Mouse (Mus musculus): Measurements from ENCODE around the gene Zfp319. TPM values are rescaled to one million over a fixed set of nuclear protein-coding genes. Genes with fewer than 3 reads are reported as not detected.

Gene Zfp319
- polyA plus RNA-seq, 2 experiments = 0.81 to 0.83 TPM

GRCm38 (mm10) chr8:95310342-95310970 is 21.3 kb downstream of the Zfp319 start, which contains the start of gene Tepp:
Gene Tepp, plus strand, starts transcription at chr8:95310566.
- TF ChIP-seq EP300 (IDR thresholded peaks at IDR 0.05; ENCODE audit: low read depth) = no peak
- TF ChIP-seq CTCF (IDR thresholded peaks at IDR 0.05; ENCODE audit: low read depth) = no peak
- Histone ChIP-seq H3K4me3 (ENCODE audit: insufficient read depth in 1 of 2, low read depth in 2 of 2, low read length in 2 of 2) (no peak within 1 kb of the TSS), H3K27me3 (ENCODE audit: control insufficient read depth, insufficient read depth, low read length) (no peaks in the 10 kb centered on the region), H3K4me1 (replicated peaks; ENCODE audit: control insufficient read depth in 2 of 2, insufficient read depth in 2 of 2, low read length in 1 of 2) (no peaks in the 10 kb centered on the region), H3K4me2 (ENCODE audit: low read depth) (no peak within 1 kb of the TSS), H3K9ac (replicated peaks) (no peak within 1 kb of the TSS), H3K36me3 (replicated peaks; ENCODE audit: control insufficient read depth, insufficient read depth, low read depth) (no peaks in the 10 kb centered on the region), H3K9me3 (ENCODE audit: control insufficient read depth, low read length) (no peaks in the 10 kb centered on the region), H3K27ac (no peak within 1 kb of the TSS)
- WGBS (ENCODE audit: insufficient replicate concordance) = 31% methylated on average over 6 of the region's 6 CpGs
- ATAC-seq (ENCODE audit: insufficient read depth) (no peak), DNase-seq (ENCODE audit: low read depth in 3 of 3, low spot score in 3 of 3) (no peak)

GRCm38 (mm10) chr8:95306431-95306830 is 25.3 kb downstream of the Zfp319 start, which contains the start of gene Cngb1:
Gene Cngb1, minus strand, starts transcription at chr8:95306585.
- H3K9me3 ChIP-seq (ENCODE audit: control insufficient read depth, low read length) = no peaks in the 10 kb centered on the region
- no peak within 1 kb of the TSS for H3K4me3 ChIP-seq (ENCODE audit: insufficient read depth in 1 of 2, low read depth in 2 of 2, low read length in 2 of 2)
- no peak for ATAC-seq (ENCODE audit: insufficient read depth)
- no peak for DNase-seq (ENCODE audit: low read depth in 3 of 3, low spot score in 3 of 3)
- H3K36me3 ChIP-seq (replicated peaks; ENCODE audit: control insufficient read depth, insufficient read depth, low read depth) = no peaks in the 10 kb centered on the region
- no peak for TF ChIP-seq EP300 (IDR thresholded peaks at IDR 0.05; ENCODE audit: low read depth)
- TF ChIP-seq CTCF (IDR thresholded peaks at IDR 0.05; ENCODE audit: low read depth) = no peak
- H3K4me2 ChIP-seq (ENCODE audit: low read depth) = no peak within 1 kb of the TSS
- WGBS (ENCODE audit: insufficient replicate concordance) = 31% methylated on average over 6 of the region's 6 CpGs
- no peak within 1 kb of the TSS for H3K9ac ChIP-seq (replicated peaks)
- no peak within 1 kb of the TSS for H3K27ac ChIP-seq
- no peaks in the 10 kb centered on the region for H3K27me3 ChIP-seq (ENCODE audit: control insufficient read depth, insufficient read depth, low read length)
- no peaks in the 10 kb centered on the region for H3K4me1 ChIP-seq (replicated peaks; ENCODE audit: control insufficient read depth in 2 of 2, insufficient read depth in 2 of 2, low read length in 1 of 2)

GRCm38 (mm10) chr8:95305526-95305925 is 26.2 kb downstream of the Zfp319 start:
- ATAC-seq (ENCODE audit: insufficient read depth) (no peak), DNase-seq (ENCODE audit: low read depth in 3 of 3, low spot score in 3 of 3) (no peak)

GRCm38 (mm10) chr8:95302410-95302809 is 29.3 kb downstream of the Zfp319 start:
- H3K27ac ChIP-seq = no peak overlapping the region
- H3K4me2 ChIP-seq (ENCODE audit: low read depth) = no peak overlapping the region
- no peaks in the 10 kb centered on the region for H3K36me3 ChIP-seq (replicated peaks; ENCODE audit: control insufficient read depth, insufficient read depth, low read depth)
- no peak for ATAC-seq (ENCODE audit: insufficient read depth)
- no peak overlapping the region for H3K4me3 ChIP-seq (ENCODE audit: insufficient read depth in 1 of 2, low read depth in 2 of 2, low read length in 2 of 2)
- no peak overlapping the region for H3K9ac ChIP-seq (replicated peaks)
- H3K9me3 ChIP-seq (ENCODE audit: control insufficient read depth, low read length) = no peaks in the 10 kb centered on the region
- H3K4me1 ChIP-seq (replicated peaks; ENCODE audit: control insufficient read depth in 2 of 2, insufficient read depth in 2 of 2, low read length in 1 of 2) = no peaks in the 10 kb centered on the region
- peak in 1 of 3 experiments; percentile 4 for DNase-seq (ENCODE audit: low read depth in 3 of 3, low spot score in 3 of 3)
- TF ChIP-seq CTCF (IDR thresholded peaks at IDR 0.05; ENCODE audit: low read depth) = peak; percentile 64
- TF ChIP-seq EP300 (IDR thresholded peaks at IDR 0.05; ENCODE audit: low read depth) = no peak
- WGBS (ENCODE audit: insufficient replicate concordance) = 16% methylated on average over 5 of the region's 5 CpGs
- H3K27me3 ChIP-seq (ENCODE audit: control insufficient read depth, insufficient read depth, low read length) = no peaks in the 10 kb centered on the region

More at GRCm38 (mm10) chr8:95305526-95305925, 26.2 kb downstream of the Zfp319 start:
- no peaks in the 10 kb centered on the region for H3K36me3 ChIP-seq (replicated peaks; ENCODE audit: control insufficient read depth, insufficient read depth, low read depth)
- no peaks in the 10 kb centered on the region for H3K9me3 ChIP-seq (ENCODE audit: control insufficient read depth, low read length)
- no peaks in the 10 kb centered on the region for H3K4me1 ChIP-seq (replicated peaks; ENCODE audit: control insufficient read depth in 2 of 2, insufficient read depth in 2 of 2, low read length in 1 of 2)
- no peak overlapping the region for H3K4me2 ChIP-seq (ENCODE audit: low read depth)
- 56% methylated on average over 4 of the region's 4 CpGs for WGBS (ENCODE audit: insufficient replicate concordance)
- no peaks in the 10 kb centered on the region for H3K27me3 ChIP-seq (ENCODE audit: control insufficient read depth, insufficient read depth, low read length)
- no peak overlapping the region for H3K9ac ChIP-seq (replicated peaks)
- TF ChIP-seq CTCF (IDR thresholded peaks at IDR 0.05; ENCODE audit: low read depth) (no peak), EP300 (IDR thresholded peaks at IDR 0.05; ENCODE audit: low read depth) (no peak)
- H3K27ac ChIP-seq = no peak overlapping the region
- no peak overlapping the region for H3K4me3 ChIP-seq (ENCODE audit: insufficient read depth in 1 of 2, low read depth in 2 of 2, low read length in 2 of 2)

- ATAC-seq (ENCODE audit: insufficient read depth) = no peak
- no peak overlapping the region for H3K9ac ChIP-seq (replicated peaks)
Observed at GRCm38 (mm10) chr8:95293891-95294290, 37.9 kb downstream of the Zfp319 start.

More at GRCm38 (mm10) chr8:95293891-95294290, 37.9 kb downstream of the Zfp319 start:
- no peaks in the 10 kb centered on the region for H3K36me3 ChIP-seq (replicated peaks; ENCODE audit: control insufficient read depth, insufficient read depth, low read depth)
- 70% methylated on average over 7 of the region's 7 CpGs for WGBS (ENCODE audit: insufficient replicate concordance)
- TF ChIP-seq EP300 (IDR thresholded peaks at IDR 0.05; ENCODE audit: low read depth) (no peak), CTCF (IDR thresholded peaks at IDR 0.05; ENCODE audit: low read depth) (no peak)
- no peak for DNase-seq (ENCODE audit: low read depth in 3 of 3, low spot score in 3 of 3)
- H3K4me3 ChIP-seq (ENCODE audit: insufficient read depth in 1 of 2, low read depth in 2 of 2, low read length in 2 of 2) = no peak overlapping the region
- H3K4me2 ChIP-seq (ENCODE audit: low read depth) = no peak overlapping the region
- no peaks in the 10 kb centered on the region for H3K9me3 ChIP-seq (ENCODE audit: control insufficient read depth, low read length)
- H3K4me1 ChIP-seq (replicated peaks; ENCODE audit: control insufficient read depth in 2 of 2, insufficient read depth in 2 of 2, low read length in 1 of 2) = 0 out of 4 replicates have a peak, but pooled peaks cover 0 to 2% of the 10 kb centered on the region in 2 experiments
- H3K27me3 ChIP-seq (ENCODE audit: control insufficient read depth, insufficient read depth, low read length) = no peaks in the 10 kb centered on the region
- H3K27ac ChIP-seq = no peak overlapping the region

All from liver, embryonic 14.5 days (tissue).